Mouse (Mus musculus) fibroblast of lung, adult 2 months (primary cell): ENCODE results near the gene Mrpl30.

ENCODE experiments used
- DNase-seq: peaks from one replicate; pipeline ENCODE4 v3.0.0-alpha.2; 2011; ENCODE audit warnings: low read depth

Gene Mrpl30

DNA sequence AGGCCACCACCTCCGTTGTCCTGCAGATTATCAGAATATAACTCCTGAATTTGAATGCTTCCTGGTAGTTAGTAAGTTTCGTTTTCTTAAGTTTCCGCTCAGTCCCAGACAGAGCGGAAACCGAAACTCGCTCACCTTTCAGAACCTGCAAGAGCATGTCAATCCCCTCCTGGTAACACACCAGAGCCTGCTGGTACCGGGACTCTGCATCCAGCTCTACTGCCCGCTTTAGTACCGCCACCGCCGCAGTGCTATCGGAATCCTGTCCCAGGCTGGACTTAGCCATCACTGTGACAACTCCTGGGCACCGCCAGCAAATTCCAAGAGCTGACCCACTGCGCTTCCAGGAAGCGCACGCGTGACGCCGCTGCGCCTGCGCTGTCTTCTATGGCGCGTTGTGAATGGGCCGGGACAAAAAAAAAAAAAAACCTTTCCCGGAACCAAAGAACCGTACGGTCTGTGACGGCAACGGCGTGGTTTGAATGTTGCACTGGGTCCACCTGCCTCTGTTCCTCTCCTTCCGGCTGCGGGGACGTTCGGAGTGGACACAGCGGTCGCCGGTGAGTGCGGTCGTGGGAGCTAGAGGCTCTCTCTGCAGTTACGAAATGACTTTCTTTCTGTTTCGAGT lies at the start of gene Mrpl30, which contains the start of gene Mitd1:
Gene Mrpl30 (plus strand): TSS at position 453 of the 628 bp plus-strand sequence.
Gene Mitd1 (minus strand): TSS at position 387 of the 628 bp plus-strand sequence.
- peak; percentile 74 for DNase-seq

DNA sequence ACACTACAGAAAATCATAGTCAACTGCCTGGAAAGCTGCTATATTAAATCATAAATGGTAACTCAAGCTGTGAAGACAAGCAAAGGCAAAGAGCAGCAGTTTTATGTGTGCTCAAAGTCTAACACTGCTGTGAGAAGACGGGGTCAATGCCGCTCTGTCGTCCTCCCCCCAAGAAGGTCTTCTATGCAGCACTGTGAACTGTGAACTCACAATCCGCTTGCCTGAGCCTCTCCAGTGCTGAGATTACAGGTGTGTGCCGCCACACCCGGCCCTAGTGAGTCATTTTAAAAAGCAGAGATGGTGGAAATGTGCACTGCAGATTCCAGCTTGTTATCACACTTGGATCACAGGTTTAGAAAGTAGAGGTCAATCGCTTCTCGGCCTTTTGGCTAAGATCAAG lies 43.4 kb upstream of the Mrpl30 start:
- DNase-seq: no peak

DNA sequence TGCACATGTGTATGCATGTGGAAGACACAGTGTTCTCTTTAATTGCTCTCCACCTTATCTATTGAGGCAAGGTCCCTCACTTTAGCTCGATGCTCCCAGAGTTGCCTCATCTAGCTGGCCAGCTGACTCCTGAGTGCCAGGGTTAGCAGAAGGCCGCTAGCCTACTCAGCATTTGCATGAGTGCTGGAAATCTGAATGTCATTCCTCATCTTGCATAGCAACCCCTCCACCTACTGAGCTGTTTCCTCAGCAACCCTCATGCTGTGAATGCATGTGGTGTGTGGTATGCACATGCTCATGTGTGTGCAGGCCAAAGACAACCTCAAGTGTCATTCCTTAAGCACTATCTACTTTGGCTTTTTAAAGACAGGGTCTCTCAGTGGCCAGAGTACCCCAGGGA lies 39.6 kb upstream of the Mrpl30 start:
- no peak for DNase-seq

DNA sequence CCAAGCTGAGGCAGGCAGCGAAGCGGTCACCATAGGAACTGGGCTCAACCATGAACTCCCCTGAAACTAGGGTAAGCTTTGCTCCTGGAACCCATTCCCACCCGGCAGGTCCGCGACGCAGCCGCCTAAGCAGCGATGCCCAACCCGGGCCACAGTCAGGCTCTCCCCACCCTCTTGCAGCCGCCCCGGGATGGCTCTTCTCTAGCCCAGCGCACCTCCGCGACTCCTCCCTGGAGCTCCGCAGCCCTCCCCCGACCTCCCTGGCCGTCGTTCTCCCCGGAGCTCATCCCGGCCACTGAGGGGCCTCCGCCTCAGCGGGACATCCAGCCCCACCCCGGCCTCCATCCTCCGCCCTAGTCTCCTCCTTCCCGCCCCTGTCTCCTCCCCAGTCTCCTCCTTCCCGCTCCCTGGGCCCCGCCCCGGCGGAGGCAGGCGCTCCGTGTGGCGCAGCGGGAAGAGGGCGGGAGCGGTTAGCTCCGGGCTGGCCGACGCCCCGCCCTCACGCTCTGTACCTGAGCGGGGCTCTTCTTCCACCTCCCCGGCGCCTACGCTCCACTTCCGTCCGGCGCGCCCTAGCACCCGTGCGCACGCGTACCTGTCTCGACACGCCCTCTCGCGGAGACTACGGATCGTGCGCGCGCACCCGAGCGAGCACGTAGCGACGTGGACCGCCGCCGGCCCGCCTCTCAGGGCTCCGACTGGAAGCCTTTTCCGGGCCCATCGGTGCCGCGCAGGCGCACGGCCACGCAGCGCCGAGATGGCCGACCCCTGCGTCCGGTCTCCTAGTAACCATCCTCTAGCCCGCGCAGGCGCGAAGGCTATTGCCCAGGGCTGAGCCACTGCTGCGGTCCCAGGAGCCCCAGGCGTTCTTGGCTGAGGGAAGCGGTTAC lies 25.5 kb upstream of the Mrpl30 start:
- peak; percentile 98 for DNase-seq

DNA sequence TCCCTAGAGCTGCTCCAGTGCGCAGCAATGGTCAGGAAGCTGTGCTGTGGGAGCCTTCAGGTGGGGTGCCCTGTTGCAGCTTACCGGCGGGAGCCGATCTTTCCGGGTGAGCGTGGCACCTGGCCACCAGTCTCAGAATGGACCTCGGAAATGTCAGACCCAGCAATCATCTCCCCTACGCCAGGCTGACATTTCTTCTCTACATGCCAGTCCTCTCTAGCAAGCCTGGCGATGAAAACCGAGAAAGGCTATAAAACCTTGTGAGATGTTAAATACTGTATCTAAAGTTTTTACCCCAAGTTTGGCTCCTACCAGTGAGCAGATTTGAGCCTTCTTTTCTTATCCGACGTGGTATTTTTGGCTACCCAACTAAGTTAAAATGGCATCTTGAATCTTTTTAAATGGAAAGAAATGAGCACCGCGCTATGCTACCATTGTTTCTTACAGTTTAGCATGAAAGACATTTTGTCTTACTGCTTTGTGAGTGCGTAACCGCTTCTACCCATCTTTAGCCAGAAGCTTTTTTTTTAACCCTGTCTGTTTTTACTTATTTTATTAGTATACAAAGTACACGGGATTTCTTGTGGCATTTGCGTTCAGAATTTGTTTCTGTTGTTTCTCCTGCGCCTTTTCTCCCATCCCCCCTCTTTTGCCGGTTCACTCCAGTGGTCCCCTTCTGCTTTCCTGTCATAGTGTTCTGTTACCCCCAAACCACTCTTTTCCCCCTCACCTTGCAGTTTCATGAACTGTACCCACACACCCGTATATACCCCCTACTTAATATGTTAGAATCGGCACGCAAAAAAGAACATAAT lies 24.7 kb upstream of the Mrpl30 start:
- no peak for DNase-seq

DNA sequence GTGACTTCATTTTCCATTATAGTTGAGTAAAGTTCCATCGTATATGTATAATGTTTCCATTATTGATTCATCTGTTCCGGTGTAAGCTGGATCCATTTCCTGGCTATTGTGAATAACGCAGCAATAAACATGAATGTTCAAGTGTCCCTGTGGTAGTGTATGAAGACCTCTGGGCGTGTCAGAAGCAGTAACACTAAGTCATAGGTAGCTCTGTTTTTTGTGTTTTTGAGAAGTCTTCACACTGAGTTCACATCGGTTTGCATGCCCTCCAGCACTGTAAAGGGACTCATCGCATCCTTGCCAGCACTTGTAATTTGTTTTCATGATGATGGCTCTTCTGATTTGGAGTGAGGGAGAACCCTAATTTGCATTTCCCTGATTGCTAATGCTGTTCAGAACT lies 24.0 kb upstream of the Mrpl30 start, which contains the start of gene Tsga10:
Gene Tsga10 (minus strand): TSS at position 144 of the 400 bp plus-strand sequence.
- DNase-seq: no peak

DNA sequence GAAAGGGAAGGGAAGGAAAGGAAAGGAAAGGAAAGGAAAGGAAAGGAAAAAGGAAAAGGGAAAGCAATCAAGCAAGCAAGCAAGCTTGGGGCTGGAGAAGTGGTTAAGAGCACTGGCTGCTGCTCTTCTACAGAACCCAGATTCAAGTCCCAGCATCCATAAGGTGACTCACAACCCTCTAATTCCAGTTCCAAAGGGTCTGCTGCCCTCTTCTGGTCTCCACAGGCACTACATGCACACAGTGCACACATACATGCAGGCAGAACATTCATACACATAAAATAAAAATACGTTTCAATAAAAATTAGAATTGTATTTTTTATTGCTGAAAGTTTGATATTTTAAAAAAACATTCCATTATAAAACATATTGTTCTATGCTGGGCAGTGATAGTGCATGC lies 23.2 kb upstream of the Mrpl30 start:
- DNase-seq: no peak

DNA sequence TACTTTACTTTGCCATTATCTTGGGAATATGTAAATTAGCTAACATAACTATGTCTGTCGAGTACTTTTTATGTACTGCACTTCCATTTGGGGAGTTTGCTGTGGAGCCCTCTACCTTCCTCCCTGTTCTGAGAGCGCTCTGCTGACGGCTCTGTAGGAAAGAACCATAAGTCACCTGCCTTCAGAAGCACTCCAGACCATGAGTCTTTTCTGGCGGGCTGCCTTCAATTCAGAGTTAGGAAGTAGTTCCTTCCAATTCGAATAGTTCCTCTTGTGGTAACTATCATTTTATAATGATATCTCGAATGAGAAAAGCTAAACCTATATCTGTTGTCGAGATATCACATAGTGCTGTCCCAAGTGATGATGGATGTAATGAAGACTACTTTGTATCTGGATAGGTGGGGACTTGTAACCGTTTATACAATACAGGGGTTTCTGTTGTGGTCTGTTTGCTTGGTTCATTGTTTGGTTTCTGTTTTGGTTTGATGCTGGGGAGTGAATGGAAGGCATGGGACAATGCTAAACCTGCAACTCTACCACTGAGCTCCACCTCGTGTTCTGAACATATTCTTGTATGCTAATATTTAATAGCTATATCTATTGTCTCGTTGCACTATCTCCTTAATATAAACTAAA lies 22.5 kb upstream of the Mrpl30 start:
- no peak for DNase-seq

DNA sequence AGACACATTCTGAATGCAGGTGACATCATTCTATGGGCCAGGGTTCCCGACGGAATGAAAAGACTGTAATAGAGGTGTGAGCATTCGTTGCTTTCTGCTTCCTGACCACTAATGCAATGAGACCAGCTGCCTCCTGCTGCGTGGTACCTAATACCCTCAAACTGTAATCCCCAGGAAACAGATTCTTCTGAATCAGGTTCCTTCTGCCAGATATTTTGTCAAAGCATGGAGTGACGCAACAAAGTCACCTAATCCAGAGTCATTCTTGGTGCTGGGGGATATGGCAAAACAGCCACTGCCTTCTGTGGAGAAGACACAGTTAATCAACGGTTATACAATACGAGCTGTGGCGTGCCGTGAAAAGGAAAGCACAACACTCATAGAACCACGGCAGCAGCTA lies 21.6 kb upstream of the Mrpl30 start:
- DNase-seq: no peak

DNA sequence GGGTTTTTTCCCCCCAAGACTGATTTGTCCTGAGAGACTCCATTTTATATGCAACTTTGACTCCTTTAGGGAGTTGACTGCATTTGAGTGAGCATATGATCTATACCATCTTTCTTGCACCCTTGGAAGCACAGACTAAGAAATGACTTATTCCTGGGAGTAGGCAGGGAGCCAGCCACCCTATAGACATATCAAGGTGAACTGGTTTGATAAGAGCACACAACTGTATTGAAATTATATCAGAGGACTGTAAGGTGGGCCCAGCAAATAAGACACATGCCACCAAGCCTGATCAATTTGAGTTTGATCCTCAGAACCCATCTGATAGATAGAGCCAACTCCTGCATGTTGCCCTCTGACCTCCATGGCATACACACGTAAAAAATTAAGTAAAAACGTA lies 20.9 kb upstream of the Mrpl30 start:
- no peak for DNase-seq

DNA sequence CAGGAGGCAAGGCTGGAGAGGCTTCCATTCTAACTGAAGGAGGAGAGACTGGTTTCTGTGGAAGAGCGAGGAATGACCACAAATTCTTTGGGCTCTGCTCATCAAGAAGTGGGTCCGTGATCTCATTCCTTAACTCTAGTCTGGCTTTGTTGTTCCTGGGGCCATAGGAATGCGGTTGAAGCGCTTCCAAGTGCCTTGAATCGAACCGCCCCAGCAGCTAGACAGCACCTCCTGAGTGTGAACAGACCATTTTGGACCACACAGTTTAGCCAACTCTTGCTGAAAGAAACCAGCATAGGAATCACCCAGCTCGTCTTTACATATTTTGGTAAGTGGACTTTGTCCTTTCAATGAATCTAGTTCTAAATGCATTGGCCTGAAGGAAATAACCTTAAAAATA lies 18.6 kb upstream of the Mrpl30 start, which contains the start of gene Lipt1:
Gene Lipt1 (plus strand): TSS at position 35 of the 400 bp plus-strand sequence.
- peak; percentile 47 for DNase-seq

DNA sequence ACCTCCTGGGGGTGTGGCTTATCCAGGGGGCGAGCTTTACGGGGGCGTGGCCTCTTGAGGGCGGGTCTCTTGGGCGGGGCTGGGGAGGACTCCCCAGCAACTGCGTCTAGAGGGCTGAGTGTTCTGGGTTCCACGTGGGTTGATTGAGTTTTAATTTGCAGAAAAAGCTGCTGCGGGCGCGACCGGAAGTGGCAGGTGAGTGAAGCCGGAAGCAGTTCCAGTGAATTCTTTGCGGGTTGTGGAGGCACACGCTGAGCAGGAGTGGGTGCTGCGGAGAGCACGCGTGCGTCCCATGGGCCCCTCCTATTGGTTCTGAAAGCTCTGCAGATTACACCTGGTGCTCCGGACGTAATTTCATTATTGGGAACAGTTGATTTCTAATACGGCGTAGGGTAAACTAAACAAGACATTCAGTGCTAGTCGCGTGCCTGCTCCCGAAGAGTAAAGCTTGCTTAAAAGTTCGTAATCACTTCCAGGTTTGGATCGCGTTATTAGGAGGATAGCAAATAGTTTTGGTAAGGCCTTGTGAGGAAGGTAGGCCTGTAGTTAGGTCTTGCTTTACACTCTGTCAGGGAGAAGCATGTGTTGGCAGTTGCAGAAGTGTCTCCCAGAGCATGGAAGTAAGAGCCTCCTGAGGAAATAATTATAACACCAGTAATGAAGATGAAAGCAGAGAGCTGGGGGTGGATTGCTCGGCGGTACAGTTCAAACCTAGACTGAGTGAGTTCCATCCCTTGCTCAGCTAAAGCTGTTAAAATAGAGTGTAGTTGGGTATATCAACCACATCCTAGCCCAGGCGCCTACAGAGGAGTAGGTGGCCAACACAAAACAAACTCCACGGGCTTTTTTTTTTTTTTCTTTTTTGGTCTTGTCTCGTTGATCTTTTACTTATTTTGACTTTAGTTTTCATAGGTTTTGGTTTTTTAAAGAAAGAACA lies 17.9 kb upstream of the Mrpl30 start:
- DNase-seq: peak; percentile 48

DNA sequence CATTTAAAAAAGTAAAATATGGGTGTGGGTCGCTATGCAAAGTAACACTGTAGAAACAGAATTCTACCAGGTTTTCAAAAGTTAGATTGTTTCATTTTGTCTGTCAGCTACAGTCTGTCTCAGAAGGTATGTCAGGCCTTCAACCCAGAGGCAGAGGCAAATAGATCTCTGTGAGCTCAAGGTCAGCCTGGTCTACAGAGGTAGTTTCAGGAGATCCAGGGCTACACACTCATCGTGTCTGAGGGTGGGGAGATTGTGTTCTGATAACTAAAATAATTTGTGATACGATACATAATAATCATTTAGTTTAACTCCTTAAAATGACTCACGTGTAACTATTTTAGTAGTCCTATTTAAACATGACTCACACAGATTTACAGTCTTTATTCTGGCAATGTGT lies 17.1 kb upstream of the Mrpl30 start:
- no peak for DNase-seq

DNA sequence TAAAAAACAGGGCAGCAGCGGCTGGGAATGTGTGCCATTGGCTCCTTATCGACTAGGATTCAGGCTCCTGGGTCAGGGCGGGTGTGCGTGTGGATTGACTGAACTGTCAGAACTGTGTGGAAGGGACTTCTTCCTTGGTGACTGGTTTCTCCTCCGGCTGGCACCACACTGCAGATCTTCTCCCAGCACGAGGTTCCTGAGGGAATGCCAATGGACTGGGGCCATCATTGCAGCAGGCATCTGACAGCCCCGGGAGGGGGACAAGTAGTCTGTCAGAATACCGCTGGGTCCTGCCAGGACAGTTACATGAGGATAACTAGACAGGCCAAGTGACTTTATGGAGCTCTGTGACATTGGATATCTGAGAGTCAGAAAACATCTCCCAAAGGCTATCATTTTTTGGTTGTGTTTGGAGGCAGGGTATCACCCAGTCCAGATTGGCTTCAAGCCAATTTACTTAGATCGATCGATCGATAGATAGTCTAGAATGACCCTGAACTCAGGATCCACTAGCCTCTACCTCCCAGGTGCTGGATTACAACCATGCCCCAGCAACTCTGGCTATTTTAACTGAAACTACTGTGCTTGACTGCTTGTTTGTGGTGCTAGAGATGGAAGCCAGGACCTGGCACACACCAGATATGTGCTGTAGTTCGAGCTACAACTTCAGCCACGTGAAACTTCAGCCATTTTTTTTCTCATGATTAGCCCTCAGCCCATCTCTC lies 12.4 kb upstream of the Mrpl30 start:
- no peak for DNase-seq

DNA sequence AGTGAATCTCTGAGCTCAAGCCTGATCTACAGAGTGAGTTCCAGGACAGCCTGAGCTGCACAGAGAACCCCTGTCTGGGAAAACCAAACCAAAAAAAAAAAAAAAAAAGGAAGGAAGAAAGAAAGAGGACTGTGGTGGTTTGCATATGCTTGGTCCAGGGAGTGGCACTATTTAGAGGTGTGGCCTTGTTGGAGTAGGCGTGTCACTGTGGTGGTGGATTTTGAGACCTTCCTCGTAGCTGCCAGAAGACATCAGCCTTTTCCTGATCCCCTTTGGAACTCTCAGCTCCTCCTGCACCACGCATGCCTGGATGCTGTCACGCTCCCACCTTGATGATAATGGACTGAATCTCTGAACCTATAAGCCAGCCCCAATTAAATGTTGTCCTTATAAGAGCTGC lies 6.9 kb upstream of the Mrpl30 start:
- no peak for DNase-seq

DNA sequence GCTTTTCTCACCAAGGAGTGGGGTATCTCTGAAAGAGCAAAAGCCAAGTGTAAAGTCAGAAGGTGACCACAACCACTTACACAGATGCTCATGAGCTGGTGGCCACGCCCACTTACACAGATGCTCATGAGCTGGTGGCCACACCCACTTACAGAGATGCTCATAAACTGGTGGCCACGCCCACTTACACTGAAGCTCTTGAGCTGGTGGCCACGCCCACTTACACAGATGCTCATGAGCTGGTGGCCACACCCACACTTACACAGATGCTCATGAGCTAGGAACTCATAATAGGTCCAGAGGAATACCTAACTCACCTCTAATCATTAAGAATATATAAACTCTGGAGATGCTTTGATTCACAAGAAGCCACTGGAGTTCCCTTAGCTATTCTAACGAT lies 5.8 kb upstream of the Mrpl30 start:
- no peak for DNase-seq

DNA sequence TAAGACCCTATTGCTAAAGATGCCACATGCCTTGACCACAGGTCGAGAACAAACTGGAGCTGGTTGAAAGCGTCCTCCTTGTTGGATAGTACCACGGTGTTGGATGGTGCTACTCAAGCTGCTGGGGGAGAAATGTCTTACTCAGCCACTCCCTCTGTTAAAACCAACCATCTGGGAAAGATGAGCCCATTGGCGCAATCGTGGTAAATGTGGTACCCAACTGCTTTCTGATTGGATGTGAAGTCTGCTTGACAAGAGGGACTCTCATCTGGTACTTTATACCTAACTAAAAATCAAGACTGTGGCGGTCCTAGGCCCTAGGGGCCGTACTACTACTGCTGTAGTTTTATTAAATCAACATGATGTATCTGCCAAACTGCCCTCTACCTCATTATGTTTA lies 1.1 kb upstream of the Mrpl30 start:
- DNase-seq: no peak

DNA sequence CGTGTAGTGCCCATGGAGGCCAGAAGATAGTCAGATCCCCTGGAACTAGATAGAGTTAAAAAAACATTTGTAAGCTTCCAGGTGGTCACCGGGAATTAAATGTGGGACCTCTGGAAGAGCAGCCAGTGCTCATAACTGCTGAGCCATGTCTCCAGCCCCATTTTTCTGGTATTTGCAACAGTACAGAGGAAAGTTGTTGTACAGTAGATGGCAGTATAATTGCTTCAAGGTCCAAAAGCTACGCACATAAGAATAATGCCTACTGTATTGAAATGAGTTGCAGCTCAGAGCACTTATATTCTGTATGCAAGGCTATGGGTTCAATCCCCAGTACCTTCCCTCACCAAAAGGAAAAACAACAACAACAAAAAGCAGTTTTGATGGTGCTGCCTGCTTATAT lies 1.1 kb downstream of the Mrpl30 start:
- no peak for DNase-seq

DNA sequence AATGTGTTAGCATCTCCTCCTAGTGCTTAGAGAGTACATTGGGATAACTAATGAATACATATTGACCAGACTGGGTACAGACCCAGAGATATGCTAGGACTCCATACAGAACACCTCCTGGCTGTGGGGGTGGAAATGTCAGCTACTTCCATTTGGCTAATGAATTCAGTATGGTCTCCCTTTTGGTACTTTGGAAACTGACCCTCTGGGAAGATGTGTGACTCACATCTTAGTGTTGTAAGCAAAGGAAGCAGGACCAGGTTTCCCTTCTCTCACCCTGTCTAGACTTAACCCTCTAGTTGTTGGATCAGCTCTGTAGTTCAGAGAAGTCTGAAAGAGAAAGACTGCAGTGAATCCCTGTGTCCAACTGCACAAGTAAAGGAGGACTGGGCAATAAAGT lies 4.3 kb downstream of the Mrpl30 start:
- no peak for DNase-seq

DNA sequence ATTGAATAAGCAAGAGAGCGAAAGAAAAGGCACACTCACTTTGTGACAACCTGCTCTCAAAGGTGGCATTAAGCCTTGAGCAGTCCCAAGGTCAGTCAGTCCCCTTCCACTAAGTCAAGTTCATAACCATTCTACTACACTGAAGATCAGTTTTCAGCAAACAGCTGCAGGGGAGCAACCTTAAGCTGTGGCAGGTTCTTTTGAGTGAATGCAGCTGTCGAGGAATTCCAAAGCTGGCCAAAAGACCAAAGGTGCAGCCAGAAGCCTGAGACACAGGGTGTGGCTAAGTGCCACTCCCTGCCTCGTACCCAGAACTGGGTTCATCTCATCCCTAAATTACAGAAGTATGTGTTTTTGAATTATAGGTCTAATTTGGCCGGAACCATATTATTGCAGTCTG lies 9.5 kb downstream of the Mrpl30 start:
- no peak for DNase-seq
